Mouse (Mus musculus): Measurements from ENCODE around the gene Vmn2r38. TPM values are rescaled to one million over a fixed set of nuclear protein-coding genes. Genes with fewer than 3 reads are reported as not detected.
"Not testable (repeated sequence)": the region's sequence is repeated elsewhere in the genome, so short reads cannot be mapped to it uniquely, and the experiment has no call there.

The Vmn2r38 gene
- polyA plus RNA-seq (2012) = 0.02 TPM in 1 of 2 replicates, not detected in the other

DNA sequence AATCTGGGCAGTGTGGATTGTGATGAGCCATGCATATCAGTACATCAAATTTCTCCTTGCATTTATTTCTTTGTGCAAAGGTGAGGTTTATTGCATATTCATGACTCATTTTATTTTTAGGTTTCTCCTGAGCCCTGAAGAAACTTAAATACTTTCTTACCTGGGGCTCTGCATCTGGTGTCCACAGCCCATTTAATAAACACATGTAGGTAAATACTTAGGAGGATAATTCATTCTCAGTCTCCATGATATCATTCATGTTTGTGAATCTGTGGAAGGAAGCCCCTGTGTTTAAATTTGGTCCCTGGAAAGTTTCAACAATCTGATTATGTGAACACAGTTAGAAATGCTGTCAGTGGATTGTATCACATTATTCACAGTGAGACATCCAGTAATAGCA, at the start of gene Vmn2r38:
Vmn2r38 (minus strand) TSS at position 101 of the 400 bp plus-strand sequence.
- not testable (repeated sequence) for H3K36me3 ChIP-seq (ENCODE audit: control insufficient read depth); H3K4me3 ChIP-seq (replicated peaks); H3K27me3 ChIP-seq (ENCODE audit: control insufficient read depth); H3K9me3 ChIP-seq (ENCODE audit: control insufficient read depth, low read length); H3K4me1 ChIP-seq (ENCODE audit: control insufficient read depth)

DNA sequence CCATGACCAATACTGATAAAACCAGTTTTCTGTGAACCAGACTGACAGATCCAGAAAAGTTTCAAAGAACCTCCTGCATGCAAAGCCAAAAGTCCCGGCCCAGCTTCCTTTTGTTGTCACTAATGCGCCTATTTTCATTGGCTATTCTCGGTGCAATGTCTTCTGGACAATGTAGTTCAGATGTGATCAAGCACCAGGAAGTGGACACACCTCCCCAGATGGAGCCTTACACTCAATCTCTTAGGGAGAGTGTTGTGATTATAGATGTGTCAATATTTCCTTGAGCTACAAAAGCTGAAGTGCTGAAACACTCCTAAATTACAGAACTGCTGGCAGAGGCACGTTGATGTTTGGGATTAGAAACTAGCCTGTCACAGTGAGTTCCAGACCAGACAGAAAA, 32.3 kb downstream of the Vmn2r38 start:
- not testable (repeated sequence) for H3K9me3 ChIP-seq (ENCODE audit: control insufficient read depth, low read length); H3K36me3 ChIP-seq (ENCODE audit: control insufficient read depth); H3K4me1 ChIP-seq (ENCODE audit: control insufficient read depth); H3K27me3 ChIP-seq (ENCODE audit: control insufficient read depth); H3K4me3 ChIP-seq (replicated peaks)

DNA sequence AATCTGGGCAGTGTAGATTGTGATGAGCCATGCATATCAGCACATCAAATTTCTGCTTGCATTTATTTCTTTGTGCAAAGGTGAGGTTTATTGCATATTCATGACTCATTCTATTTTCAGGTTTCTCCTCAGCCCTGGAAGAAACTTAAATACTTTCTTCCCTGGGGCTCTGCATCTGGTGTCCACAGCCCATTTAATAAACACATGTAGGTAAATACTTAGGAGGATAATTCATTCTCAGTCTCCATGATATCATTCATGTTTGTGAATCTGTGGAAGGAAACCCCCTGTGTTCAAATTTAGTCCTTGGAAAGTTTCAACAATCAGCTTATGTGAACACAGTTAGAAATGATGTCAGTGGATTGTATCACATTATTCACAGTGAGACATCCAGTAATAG, 67.0 kb downstream of the Vmn2r38 start, which contains the start of gene Vmn2r39:
Vmn2r39 (minus strand) TSS at position 101 of the 400 bp plus-strand sequence.
- H3K36me3 ChIP-seq (ENCODE audit: control insufficient read depth); H3K4me1 ChIP-seq (ENCODE audit: control insufficient read depth); H3K9me3 ChIP-seq (ENCODE audit: control insufficient read depth, low read length); H3K27me3 ChIP-seq (ENCODE audit: control insufficient read depth); H3K4me3 ChIP-seq (replicated peaks): not testable (repeated sequence)

Other genes with a start within 250 kb of the Vmn2r38 start
- not detected in 2 replicates for gene Vmn2r40, start 166.4 kb downstream of the Vmn2r38 start, polyA plus RNA-seq (2012)
- gene Vmn2r39, start 67.1 kb downstream of the Vmn2r38 start, polyA plus RNA-seq (2012) = not detected in 2 replicates
- gene Vmn2r37, start 125.8 kb upstream of the Vmn2r38 start, polyA plus RNA-seq (2012) = not detected in 2 replicates

All from erythroblast, embryonic 14.5 days (primary cell).